In the genomic region with DNA sequence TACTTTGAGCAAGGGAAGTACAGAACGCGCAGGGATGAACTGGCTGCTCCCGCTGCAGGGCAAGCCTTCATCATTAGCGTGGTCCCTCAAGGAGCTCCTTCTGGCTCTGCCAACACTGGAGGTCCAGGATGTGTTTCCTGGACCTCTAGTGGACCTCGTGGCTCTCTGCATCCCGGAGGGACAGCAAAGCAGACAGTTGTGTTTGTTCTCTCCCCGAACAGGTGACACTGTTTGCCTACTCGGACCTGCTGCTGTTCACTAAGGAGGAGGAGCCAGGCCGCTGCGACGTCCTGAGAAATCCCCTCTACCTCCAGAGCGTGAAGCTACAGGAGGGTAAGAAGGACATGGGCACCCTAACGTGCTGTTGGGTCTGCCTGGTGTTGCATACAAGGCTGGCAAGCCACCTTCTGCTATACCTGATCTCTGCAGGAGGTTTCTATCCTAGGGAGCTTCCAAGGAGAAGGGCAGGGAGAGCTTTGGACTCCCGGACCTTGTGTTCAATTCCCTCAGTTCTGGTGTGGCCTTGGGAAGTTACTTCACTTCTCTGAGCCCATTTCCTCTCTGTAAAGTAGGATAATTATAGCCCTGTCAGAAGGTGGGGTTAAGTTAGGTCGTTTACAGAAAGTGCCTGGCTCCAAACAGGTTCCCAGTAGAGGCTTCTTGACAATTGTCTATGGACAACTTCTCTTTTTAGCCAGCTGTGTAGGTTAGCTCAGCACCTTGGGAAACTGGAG, we compare ENCODE assay signal across 12 mouse cellular contexts.
DNase-seq lines count a peak whose midpoint lies in the region; ATAC-seq and TF ChIP-seq lines count a peak whose summit lies in the region.
"Had no signal": no experiment of that assay in that cellular context is flagged by ENCODE, and none has a peak within 500 bp of the region (broad histone marks: within the 10 kb centered on the region; RNA-seq: fewer than 3 reads in every experiment).

No protein-coding gene starts in this region.

- no peak overlapping the region for H3K4me2 ChIP-seq in hindbrain, embryonic 15.5 days
- no peak overlapping the region for H3K4me2 ChIP-seq in hindbrain, embryonic 14.5 days (replicated peaks)
- no peak overlapping the region for H3K4me2 ChIP-seq in midbrain, postnatal 0 days (ENCODE audit: low read depth, low read length, poor library complexity, severe bottlenecking)
- 0 out of 2 replicates have a peak overlapping the region, but pooled peaks have one; percentile 19 for H3K4me2 ChIP-seq in limb, embryonic 13.5 days (replicated peaks)

- intact Hi-C loops in left cerebral cortex, postnatal 4 days (cut with DNase I): no loop called here

- no peaks in the 10 kb centered on the region for H3K9me3 ChIP-seq in hindbrain, embryonic 15.5 days
- no peaks in the 10 kb centered on the region for H3K9me3 ChIP-seq in hindbrain, embryonic 14.5 days (ENCODE audit: control insufficient read depth, low read length)
- no peaks in the 10 kb centered on the region for H3K9me3 ChIP-seq in midbrain, postnatal 0 days (ENCODE audit: low read length)
- no peaks in the 10 kb centered on the region for H3K9me3 ChIP-seq in midbrain, embryonic 10.5 days (replicated peaks)
- no peaks in the 10 kb centered on the region for H3K9me3 ChIP-seq in limb, embryonic 13.5 days

- no peaks in the 10 kb centered on the region for H3K27me3 ChIP-seq in hindbrain, embryonic 15.5 days
- no peaks in the 10 kb centered on the region for H3K27me3 ChIP-seq in hindbrain, embryonic 14.5 days (ENCODE audit: control insufficient read depth, insufficient read depth, low read length)
- no peaks in the 10 kb centered on the region for H3K27me3 ChIP-seq in midbrain, postnatal 0 days (ENCODE audit: insufficient read depth, low read length)
- H3K27me3 ChIP-seq in midbrain, embryonic 10.5 days (ENCODE audit: low read depth, poor library complexity, severe bottlenecking): peaks cover 30% of the 10 kb centered on the region
- H3K27me3 ChIP-seq in limb, embryonic 13.5 days: no peaks in the 10 kb centered on the region

- ATAC-seq in hindbrain, embryonic 15.5 days (ENCODE audit: low FRiP score, low read depth): no peak
- no peak for ATAC-seq in hindbrain, embryonic 14.5 days (ENCODE audit: low FRiP score)
- no peak for ATAC-seq in midbrain, postnatal 0 days (ENCODE audit: low FRiP score)
- no peak for ATAC-seq in limb, embryonic 13.5 days (ENCODE audit: low FRiP score, low read depth)

- no peak overlapping the region for H3K9ac ChIP-seq in hindbrain, embryonic 15.5 days
- H3K9ac ChIP-seq in hindbrain, embryonic 14.5 days: no peak overlapping the region
- no peak overlapping the region for H3K9ac ChIP-seq in midbrain, postnatal 0 days (replicated peaks; ENCODE audit: low read length, poor library complexity, severe bottlenecking)
- no peak overlapping the region for H3K9ac ChIP-seq in limb, embryonic 13.5 days

- 73% methylated on average over 15 of the region's 15 CpGs for WGBS in hindbrain, embryonic 15.5 days
- 73% methylated on average over 15 of the region's 15 CpGs for WGBS in hindbrain, embryonic 14.5 days
- WGBS in midbrain, postnatal 0 days: 73% methylated on average over 15 of the region's 15 CpGs
- 78% methylated on average over 15 of the region's 15 CpGs for WGBS in midbrain, embryonic 10.5 days
- WGBS in limb, embryonic 13.5 days: 70% methylated on average over 15 of the region's 15 CpGs

- no peaks in the 10 kb centered on the region for H3K36me3 ChIP-seq in hindbrain, embryonic 15.5 days
- H3K36me3 ChIP-seq in hindbrain, embryonic 14.5 days (replicated peaks; ENCODE audit: control insufficient read depth, insufficient read depth): no peaks in the 10 kb centered on the region
- H3K36me3 ChIP-seq in midbrain, postnatal 0 days (ENCODE audit: insufficient read depth, low read length): no peaks in the 10 kb centered on the region
- H3K36me3 ChIP-seq in midbrain, embryonic 10.5 days: peaks cover 15% of the 10 kb centered on the region
- H3K36me3 ChIP-seq in limb, embryonic 13.5 days: no peaks in the 10 kb centered on the region

- no peak overlapping the region for H3K4me3 ChIP-seq in hindbrain, embryonic 15.5 days
- H3K4me3 ChIP-seq in hindbrain, embryonic 14.5 days (replicated peaks; ENCODE audit: low read length): no peak overlapping the region
- H3K4me3 ChIP-seq in midbrain, postnatal 0 days (ENCODE audit: low read depth, low read length): no peak overlapping the region
- no peak overlapping the region for H3K4me3 ChIP-seq in midbrain, embryonic 10.5 days
- no peak overlapping the region for H3K4me3 ChIP-seq in limb, embryonic 13.5 days
- H3K4me3 ChIP-seq: myocyte had no signal

- peak overlapping the region; percentile 51; the same call in 1 of the 2 replicates for H3K27ac ChIP-seq in hindbrain, embryonic 15.5 days (replicated peaks)
- H3K27ac ChIP-seq in hindbrain, embryonic 14.5 days: no peak overlapping the region
- no peak overlapping the region for H3K27ac ChIP-seq in midbrain, postnatal 0 days (ENCODE audit: low read depth, low read length)
- no peak overlapping the region; the same call in 1 of the 2 replicates for H3K27ac ChIP-seq in midbrain, embryonic 10.5 days (replicated peaks)
- peak overlapping the region; percentile 75 for H3K27ac ChIP-seq in limb, embryonic 13.5 days

- peaks cover 20% of the 10 kb centered on the region for H3K4me1 ChIP-seq in hindbrain, embryonic 15.5 days (replicated peaks)
- peaks cover 11% of the 10 kb centered on the region; the same call in 1 of the 2 replicates for H3K4me1 ChIP-seq in hindbrain, embryonic 14.5 days (replicated peaks; ENCODE audit: control insufficient read depth, insufficient read depth, low read length)
- 0 out of 2 replicates have a peak, but pooled peaks cover 4% of the 10 kb centered on the region for H3K4me1 ChIP-seq in midbrain, postnatal 0 days (ENCODE audit: insufficient read depth, low read length)
- H3K4me1 ChIP-seq in midbrain, embryonic 10.5 days: peaks cover 22% of the 10 kb centered on the region
- H3K4me1 ChIP-seq in limb, embryonic 13.5 days: peaks cover 41% of the 10 kb centered on the region

- peak; percentile 14; the same call in 1 of the 2 replicates for TF ChIP-seq CTCF in midbrain, postnatal 0 days (IDR thresholded peaks at IDR 0.05)

- no peak for DNase-seq in hindbrain, embryonic 14.5 days (ENCODE audit: low spot score)
- no peak for DNase-seq in midbrain, postnatal 0 days (ENCODE audit: low spot score)
- no peak for DNase-seq in midbrain, embryonic 10.5 days (ENCODE audit: low spot score)
- peak; percentile 83 for DNase-seq in yolk sac, embryonic 10.5 days (ENCODE audit: low spot score)
- no peak for DNase-seq in left cerebral cortex, postnatal 4 days
- no peak for DNase-seq in layer of hippocampus, postnatal 10 days (ENCODE audit: low spot score in 2 of 2)
- DNase-seq: adrenal gland, postnatal 25 days; layer of hippocampus, postnatal 36 days; thymus, postnatal 4 days had no signal

Comparison
In these comparisons a context has a peak if more than half of its experiments do, and no peak if none do; other contexts are left out.
1. H3K27ac ChIP-seq: peak in hindbrain, embryonic 15.5 days (single experiment) and limb, embryonic 13.5 days (single experiment); none in hindbrain, embryonic 14.5 days (single experiment), midbrain, postnatal 0 days (single experiment) and midbrain, embryonic 10.5 days (single experiment).